Mouse (Mus musculus): ENCODE results near the gene Bpifb9b. TPM values are rescaled to one million over a fixed set of nuclear protein-coding genes. Genes with fewer than 3 reads are reported as not detected.

Gene Bpifb9b
- polyA plus RNA-seq (2021; fragmentation: Nextera tagmentation), result not detected in 2 replicates
- long read RNA-seq, experiment 1, result 0 reads
- long read RNA-seq, experiment 2, result 0 reads

DNA sequence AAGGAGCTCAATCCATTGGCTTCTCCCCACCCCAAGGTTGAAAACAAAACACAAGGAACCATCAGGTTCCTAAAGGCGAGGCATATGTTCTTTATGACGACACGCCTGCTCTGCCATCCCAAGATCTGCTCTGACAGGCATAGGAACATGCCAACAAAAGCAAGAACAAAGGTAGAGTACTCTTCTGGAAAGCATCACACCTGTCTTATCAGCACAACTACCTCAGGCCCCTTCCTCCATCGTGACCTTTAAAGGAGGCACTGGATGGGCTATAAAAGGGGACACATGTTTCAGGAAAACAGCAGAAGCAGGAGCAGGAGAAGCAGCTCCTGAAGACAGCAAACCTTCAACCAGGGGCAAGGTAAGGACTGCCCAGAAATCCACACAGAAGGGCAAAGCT is at the start of gene Bpifb9b:
Gene Bpifb9b, plus strand, starts transcription at position 301 of the 400 bp plus-strand sequence.

DNA sequence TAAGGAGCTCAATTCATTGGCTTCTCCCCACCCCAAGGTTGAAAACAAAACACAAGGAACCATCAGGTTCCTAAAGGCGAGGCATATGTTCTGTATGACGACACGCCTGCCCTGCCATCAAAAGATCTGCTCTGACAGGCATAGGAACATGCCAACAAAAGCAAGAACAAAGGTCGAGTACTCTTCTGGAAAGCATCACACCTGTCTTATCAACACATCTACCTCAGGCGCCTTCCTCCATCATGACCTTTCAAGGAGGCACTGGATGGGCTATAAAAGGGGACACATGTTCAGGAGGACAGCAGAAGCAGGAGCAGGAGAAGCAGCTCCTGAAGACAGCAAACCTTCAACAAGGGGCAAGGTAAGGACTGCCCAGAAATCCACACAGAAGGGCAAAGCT is 49.5 kb upstream of the Bpifb9b start, which contains the start of gene Bpifb9a:
Gene Bpifb9a, plus strand, starts transcription at position 301 of the 400 bp plus-strand sequence.

Other genes starting within 250 kb of the Bpifb9b start
- not detected in 2 replicates for gene Bpifa3, start 176.9 kb upstream of the Bpifb9b start, polyA plus RNA-seq (2021; fragmentation: Nextera tagmentation)
- gene Bpifa1, start 164.3 kb upstream of the Bpifb9b start, polyA plus RNA-seq (2021; fragmentation: Nextera tagmentation), result not detected in 2 replicates
- gene Bpifa5, start 144.6 kb upstream of the Bpifb9b start, polyA plus RNA-seq (2021; fragmentation: Nextera tagmentation), result not detected in 2 replicates
- gene Bpifb1, start 116.4 kb upstream of the Bpifb9b start, polyA plus RNA-seq (2021; fragmentation: Nextera tagmentation), result 0.09 and 0.44 TPM in 2 replicates
- 0.06 TPM in 1 of 2 replicates, not detected in the other for gene Bpifb5, start 83.5 kb upstream of the Bpifb9b start, polyA plus RNA-seq (2021; fragmentation: Nextera tagmentation)
- not detected in 2 replicates for gene Bpifb9a, start 49.4 kb upstream of the Bpifb9b start, polyA plus RNA-seq (2021; fragmentation: Nextera tagmentation)
- 5.6 and 7.2 TPM in 2 replicates for gene Cdk5rap1, start 65.8 kb downstream of the Bpifb9b start, polyA plus RNA-seq (2021; fragmentation: Nextera tagmentation)
- 6.9 and 20.0 TPM in 2 replicates for gene Snta1, start 100.9 kb downstream of the Bpifb9b start, polyA plus RNA-seq (2021; fragmentation: Nextera tagmentation)
- gene Cbfa2t2, start 129.3 kb downstream of the Bpifb9b start, polyA plus RNA-seq (2021; fragmentation: Nextera tagmentation), result 36.8 and 53.1 TPM in 2 replicates
- gene 1700003F12Rik, start 239.9 kb downstream of the Bpifb9b start, polyA plus RNA-seq (2021; fragmentation: Nextera tagmentation), result 1.1 and 1.3 TPM in 2 replicates
- gene Actl10, start 244.5 kb downstream of the Bpifb9b start, polyA plus RNA-seq (2021; fragmentation: Nextera tagmentation), result not detected in 2 replicates